Mouse (Mus musculus): ENCODE results near the gene Oaf.

DNA sequence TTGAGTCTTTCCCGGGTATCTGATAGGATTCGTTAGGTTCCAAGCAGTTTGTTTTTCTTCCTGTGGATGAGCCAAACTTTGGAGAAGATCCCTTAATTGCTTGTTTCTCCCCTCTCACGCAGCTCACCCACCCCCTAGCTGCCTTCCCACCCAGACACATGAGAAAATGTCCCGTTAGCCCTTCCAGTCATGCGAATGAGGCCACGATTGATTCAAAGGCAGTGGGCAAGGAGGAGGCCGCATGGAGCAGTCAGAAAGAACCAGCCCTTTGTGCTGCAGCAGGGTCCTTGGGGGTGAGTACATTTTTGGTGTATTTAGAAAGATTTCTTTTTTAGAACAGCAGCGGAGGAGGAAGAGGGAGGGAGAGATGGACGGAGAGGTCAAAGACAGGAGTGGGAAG lies 25.5 kb upstream of the Oaf start:
- TF ChIP-seq CTCF (IDR thresholded peaks at IDR 0.05; ENCODE audit: low read depth) = no peak
- TF ChIP-seq EP300 (IDR thresholded peaks at IDR 0.05; ENCODE audit: low read depth) = no peak
